Mouse (Mus musculus) CH12F3 (cell line): Measurements from ENCODE around the gene Elof1.
"Not testable (repeated sequence)": the region's sequence is repeated elsewhere in the genome, so short reads cannot be mapped to it uniquely, and the experiment has no call there.

ENCODE experiments used
- in situ Hi-C: fragments of 300-500 bp; cut with MboI; formaldehyde crosslinking; loops from 2 replicates; pipeline ENCODE4 v1.14.3; 2020; ENCODE audit warnings: low sequenced_read_pairs

The Elof1 gene

GRCm38 (mm10) chr9:22116740-22117426, at the start of gene Elof1:
Elof1 (minus strand) TSS chr9:22117172.
- in situ Hi-C loops, result no loop called here

- in situ Hi-C loops, result loop anchor here (10.0 kb wide), 1 partner anchor 48 kb away; no protein-coding TSS in a partner anchor
Observed at GRCm38 (mm10) chr9:22166686-22167085, 49.7 kb upstream of the Elof1 start.

GRCm38 (mm10) chr9:22165964-22166363, 49.0 kb upstream of the Elof1 start:
- in situ Hi-C loops, result loop anchor here (10.0 kb wide), 1 partner anchor 49 kb away; no protein-coding TSS in a partner anchor

- in situ Hi-C loops, result loop anchor here (10.0 kb wide), 1 partner anchor 50 kb away; no protein-coding TSS in a partner anchor
Observed at GRCm38 (mm10) chr9:22164711-22165668, 48.0 kb upstream of the Elof1 start.

GRCm38 (mm10) chr9:22162912-22163311, 45.9 kb upstream of the Elof1 start:
- in situ Hi-C loops, result loop anchor here (10.0 kb wide), 1 partner anchor 52 kb away; no protein-coding TSS in a partner anchor

GRCm38 (mm10) chr9:22162305-22162704, 45.3 kb upstream of the Elof1 start:
- in situ Hi-C loops, result loop anchor here (10.0 kb wide), 1 partner anchor 52 kb away; no protein-coding TSS in a partner anchor

- in situ Hi-C loops, result loop anchor here (10.0 kb wide), 1 partner anchor 54 kb away; no protein-coding TSS in a partner anchor
Observed at GRCm38 (mm10) chr9:22161299-22161698, 44.3 kb upstream of the Elof1 start.

- in situ Hi-C loops, result no loop called here
Observed at GRCm38 (mm10) chr9:22157516-22158265, 40.7 kb upstream of the Elof1 start.

- in situ Hi-C loops, result no loop called here
Observed at GRCm38 (mm10) chr9:22156497-22157245, 39.7 kb upstream of the Elof1 start, which contains the start of gene Pigyl. Pigyl (plus strand) TSS chr9:22156846.

GRCm38 (mm10) chr9:22155614-22156013, 38.6 kb upstream of the Elof1 start:
- in situ Hi-C loops, result no loop called here

GRCm38 (mm10) chr9:22153810-22154209, 36.8 kb upstream of the Elof1 start:
- in situ Hi-C loops, result no loop called here

GRCm38 (mm10) chr9:22150946-22151345, 34.0 kb upstream of the Elof1 start:
- in situ Hi-C loops, result no loop called here

GRCm38 (mm10) chr9:22150249-22150693, 33.3 kb upstream of the Elof1 start:
- in situ Hi-C loops, result not testable (repeated sequence)

- in situ Hi-C loops, result no loop called here
Observed at GRCm38 (mm10) chr9:22149426-22150248, 32.7 kb upstream of the Elof1 start.

- in situ Hi-C loops, result no loop called here
Observed at GRCm38 (mm10) chr9:22144304-22144965, 27.5 kb upstream of the Elof1 start.

- in situ Hi-C loops, result no loop called here
Observed at GRCm38 (mm10) chr9:22143108-22144037, 26.4 kb upstream of the Elof1 start.

GRCm38 (mm10) chr9:22139746-22140145, 22.8 kb upstream of the Elof1 start:
- in situ Hi-C loops, result no loop called here
